Mouse (Mus musculus) heart, postnatal 10 days (tissue): ENCODE data around the gene Phyh. TPM values are rescaled to one million over a fixed set of nuclear protein-coding genes. Genes with fewer than 3 reads are reported as not detected.

ENCODE experiments used
- DNase-seq, 2 experiments: peaks; one replicate each; pipeline ENCODE4 v3.0.0; 2021
- intact Hi-C: fragments of 180-260 bp; cut with DNase I; formaldehyde crosslinking; loops from one replicate; pipeline ENCODE4 v1.15.1; 2025
- total RNA-seq, 2 experiments: library from RNA; stranded (reverse); gene quantifications; 2 replicates each; pipeline ENCODE4 v1.2.3; 2021

Gene Phyh
- total RNA-seq, 2 experiments from 2014 or later, result 417 to 432 TPM

DNA sequence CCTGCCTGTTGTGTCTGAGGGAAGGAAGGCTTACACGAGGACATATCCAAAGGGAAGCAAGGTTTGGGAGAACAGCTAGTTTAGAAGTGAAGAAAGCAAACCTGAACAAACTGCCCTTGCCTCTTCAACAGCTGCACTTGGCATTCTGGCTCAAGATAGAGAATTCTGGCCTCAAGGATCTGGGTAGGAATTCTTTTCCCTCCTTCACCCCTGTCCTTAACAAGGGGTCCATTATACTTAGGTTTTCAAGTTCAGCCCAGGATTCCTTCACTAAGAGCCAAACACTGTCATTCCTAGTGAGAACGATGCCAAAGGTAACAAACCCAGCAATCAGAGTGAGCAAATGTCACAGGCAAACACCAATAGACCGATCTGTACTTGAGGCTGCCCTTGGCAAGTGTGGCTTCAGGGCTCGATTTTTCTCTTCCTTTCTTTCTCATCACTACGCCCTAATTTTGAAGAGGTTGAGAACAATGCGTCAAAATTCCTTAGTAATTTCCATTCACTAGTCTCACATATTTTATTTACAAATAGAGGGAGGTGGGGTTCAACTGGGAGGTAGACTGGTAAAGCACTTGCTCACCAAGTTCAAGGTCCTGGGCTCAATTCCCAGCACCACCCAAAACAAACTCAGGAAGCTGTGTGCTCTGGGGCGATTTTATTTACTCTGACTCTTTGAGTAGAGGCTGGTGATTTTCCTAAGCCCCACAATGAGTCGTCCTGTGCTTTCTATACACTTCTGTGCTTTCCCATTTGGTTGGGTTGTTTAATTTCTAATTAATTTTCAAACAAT, 68.8 kb downstream of the Phyh start:
- intact Hi-C loops, result no loop called here
- no peak for DNase-seq

Other genes starting within 250 kb of the Phyh start
- gene Bend7, start 201.2 kb upstream of the Phyh start, total RNA-seq, result 1 to 10 TPM; 5.7 to 7.0 TPM
- gene Sephs1, start 37.5 kb upstream of the Phyh start, total RNA-seq, result 10 to 100 TPM; 30.1 to 35.1 TPM
- under 1 TPM; 0.36 to 0.37 TPM for gene Ucma, start 57.1 kb downstream of the Phyh start, total RNA-seq
- gene Mcm10, start 93.8 kb downstream of the Phyh start, total RNA-seq, result 1 to 10 TPM; 3.5 to 3.9 TPM
- gene Optn, start 145.0 kb downstream of the Phyh start, total RNA-seq, result 10 to 100 TPM; 42.1 to 42.2 TPM
- gene Ccdc3, start 218.8 kb downstream of the Phyh start, total RNA-seq, result 1 to 10 TPM; 8.2 to 8.6 TPM